Mouse (Mus musculus) liver, embryonic 14.5 days (tissue): ENCODE measurements around the gene Olfr1291-ps1. TPM values are rescaled to one million over a fixed set of nuclear protein-coding genes. Genes with fewer than 3 reads are reported as not detected.

Experiments used
- ATAC-seq: fragments of 200-750 bp; cut with Nextera tagmentation; 2 replicates; pipeline ENCODE4 v1.8.0; 2017; ENCODE audit warnings: moderate number of reproducible peaks, mild to moderate bottlenecking, moderate library complexity; ENCODE audit not compliant: insufficient read depth
- DNase-seq, 3 experiments: peaks; one replicate each; pipeline ENCODE4 v3.0.0-alpha.2; 2012 to 2013; ENCODE audit warnings: low read depth in 3 of 3, low spot score in 3 of 3
- H3K27ac ChIP-seq: fragments of 300-500 bp; sonication (generic); 2 replicates; pipeline ENCODE4 v1.5.1; 2014; ENCODE audit warnings: moderate library complexity, mild to moderate bottlenecking, control low read depth, inconsistent platforms
- H3K27me3 ChIP-seq: fragments of 300-500 bp; sonication (generic); 2 replicates; pipeline ENCODE4 v1.6.1; 2014; ENCODE audit warnings: mild to moderate bottlenecking, low read length, moderate library complexity; ENCODE audit not compliant: control insufficient read depth, insufficient read depth
- H3K36me3 ChIP-seq: fragments of 300-500 bp; sonication (generic); replicated peaks from 2 replicates; pipeline ENCODE4 v1.6.1; 2014; ENCODE audit warnings: low read depth; ENCODE audit not compliant: control insufficient read depth, insufficient read depth
- H3K4me1 ChIP-seq, 2 experiments: fragments of 200-500 bp in 1 of 2; fragments of 300-500 bp in 1 of 2; sonication (generic) in 1 of 2; replicated peaks; 2 replicates each; pipeline ENCODE4 v1.6.1; 2012 to 2014; ENCODE audit warnings: antibody characterized with exemption in 1 of 2, inconsistent platforms in 1 of 2, low read length in 1 of 2; ENCODE audit not compliant: control insufficient read depth in 2 of 2, insufficient read depth in 2 of 2
- H3K4me2 ChIP-seq: fragments of 300-500 bp; sonication (generic); 2 replicates; pipeline ENCODE4 v1.6.1; 2014; ENCODE audit warnings: low read depth, mild to moderate bottlenecking, control low read depth, moderate library complexity
- H3K4me3 ChIP-seq, 2 experiments: fragments of 200-500 bp in 1 of 2; fragments of 300-500 bp in 1 of 2; sonication (generic) in 1 of 2; 2 replicates each; pipeline ENCODE4 v1.5.1; 2012 to 2014; ENCODE audit warnings: low read depth in 2 of 2, low read length in 2 of 2, mild to moderate bottlenecking in 2 of 2, control low read depth in 1 of 2, inconsistent platforms in 1 of 2, moderate library complexity in 1 of 2; ENCODE audit not compliant: insufficient read depth in 1 of 2
- H3K9ac ChIP-seq: fragments of 300-500 bp; sonication (generic); replicated peaks from 2 replicates; pipeline ENCODE4 v1.6.1; 2014; ENCODE audit warnings: mild to moderate bottlenecking, control low read depth, moderate library complexity
- H3K9me3 ChIP-seq: fragments of 300-500 bp; sonication (generic); 2 replicates; pipeline ENCODE4 v1.6.1; 2016; ENCODE audit warnings: low read length, mixed read lengths; ENCODE audit not compliant: control insufficient read depth
- CTCF ChIP-seq: IDR thresholded peaks from 2 replicates; pipeline ENCODE4 v1.5.1; 2016; ENCODE audit warnings: antibody characterized with exemption, low read depth, control low read depth
- EP300 ChIP-seq: IDR thresholded peaks from 2 replicates; pipeline ENCODE4 v1.6.1; 2016; ENCODE audit warnings: antibody characterized with exemption, low read depth
- WGBS: fragments of 180-500 bp; shearing (Covaris S2); extraction: QIAGEN DNeasy Blood & Tissue Kit; methylation state at CpG from one replicate; pipeline ENCODE4 v1.1.7; 2014; ENCODE audit not compliant: insufficient replicate concordance; 5-methylcytosine and 5-hydroxymethylcytosine counted together
- polyA plus RNA-seq, 2 experiments: library from polyadenylated mRNA; depleted of rRNA in 1 of 2; stranded (reverse) in 1 of 2; unstranded in 1 of 2; fragments of >200 nt; fragmentation: Nextera tagmentation in 1 of 2; extraction: Ambion mirVana in 1 of 2; gene quantifications; 2 replicates each; pipeline versions ENCODE4 v1.2.1 to v1.2.3; 2012 to 2014

Gene Olfr1291-ps1
- polyA plus RNA-seq, 2 experiments = not detected

GRCm38 (mm10) chr2:111517451-111517850 is 20.5 kb downstream of the Olfr1291-ps1 start:
- H3K27ac ChIP-seq = no peak overlapping the region
- H3K4me2 ChIP-seq = no peak overlapping the region
- no peaks in the 10 kb centered on the region for H3K9me3 ChIP-seq
- H3K4me3 ChIP-seq = no peak overlapping the region
- 66% methylated on average over 10 of the region's 10 CpGs for WGBS
- DNase-seq = no peak
- no peaks in the 10 kb centered on the region for H3K27me3 ChIP-seq
- H3K4me1 ChIP-seq = no peaks in the 10 kb centered on the region
- no peak for TF ChIP-seq CTCF
- TF ChIP-seq EP300 = no peak
- ATAC-seq = no peak
- H3K36me3 ChIP-seq = no peaks in the 10 kb centered on the region
- no peak overlapping the region for H3K9ac ChIP-seq

- 42% methylated on average over 1 of the region's 1 CpGs for WGBS
- Histone ChIP-seq H3K27me3 (no peaks in the 10 kb centered on the region), H3K4me3 (no peak within 1 kb of the TSS), H3K9me3 (no peaks in the 10 kb centered on the region), H3K36me3 (no peaks in the 10 kb centered on the region), H3K27ac (no peak within 1 kb of the TSS), H3K4me2 (no peak within 1 kb of the TSS), H3K9ac (no peak within 1 kb of the TSS), H3K4me1 (no peaks in the 10 kb centered on the region)
- TF ChIP-seq CTCF (no peak), EP300 (no peak)
- ATAC-seq = no peak
- DNase-seq = no peak
These were observed 27.9 kb downstream of the Olfr1291-ps1 start, which contains the start of gene Olfr1293-ps for GRCm38 (mm10) chr2:111524903-111525302. Olfr1293-ps (plus strand) TSS chr2:111525203.

- no peaks in the 10 kb centered on the region for H3K27me3 ChIP-seq
- H3K4me1 ChIP-seq = no peaks in the 10 kb centered on the region
- no peaks in the 10 kb centered on the region for H3K36me3 ChIP-seq
- H3K9ac ChIP-seq = no peak within 1 kb of the TSS
- no peak within 1 kb of the TSS for H3K27ac ChIP-seq
- no peak for DNase-seq
- 19% methylated on average over 1 of the region's 1 CpGs for WGBS
- no peak for TF ChIP-seq CTCF
- no peak for TF ChIP-seq EP300
- H3K4me3 ChIP-seq = no peak within 1 kb of the TSS
- H3K4me2 ChIP-seq = no peak within 1 kb of the TSS
- ATAC-seq = no peak
- no peaks in the 10 kb centered on the region for H3K9me3 ChIP-seq
These were observed 43.2 kb downstream of the Olfr1291-ps1 start, which contains the start of gene Olfr1294 for GRCm38 (mm10) chr2:111540191-111540590. Olfr1294 (minus strand) TSS chr2:111540291.

Other genes starting within 250 kb of the Olfr1291-ps1 start
- gene Olfr1276, start 242.7 kb upstream of the Olfr1291-ps1 start, polyA plus RNA-seq (2012; rRNA removed) = not detected in 2 replicates
- not detected in 2 replicates for gene Olfr1276, start 242.7 kb upstream of the Olfr1291-ps1 start, polyA plus RNA-seq (2014; fragmentation: Nextera tagmentation; extraction: Ambion mirVana)
- not detected in 2 replicates for gene Olfr1277, start 223.1 kb upstream of the Olfr1291-ps1 start, polyA plus RNA-seq (2012; rRNA removed)
- gene Olfr1277, start 223.1 kb upstream of the Olfr1291-ps1 start, polyA plus RNA-seq (2014; fragmentation: Nextera tagmentation; extraction: Ambion mirVana) = not detected in 2 replicates
- not detected in 2 replicates for gene Olfr1278, start 207.0 kb upstream of the Olfr1291-ps1 start, polyA plus RNA-seq (2012; rRNA removed)
- not detected in 2 replicates for gene Olfr1278, start 207.0 kb upstream of the Olfr1291-ps1 start, polyA plus RNA-seq (2014; fragmentation: Nextera tagmentation; extraction: Ambion mirVana)
- not detected in 2 replicates for gene Olfr1279, start 196.5 kb upstream of the Olfr1291-ps1 start, polyA plus RNA-seq (2012; rRNA removed)
- not detected in 2 replicates for gene Olfr1279, start 196.5 kb upstream of the Olfr1291-ps1 start, polyA plus RNA-seq (2014; fragmentation: Nextera tagmentation; extraction: Ambion mirVana)
- gene Olfr1280, start 183.2 kb upstream of the Olfr1291-ps1 start, polyA plus RNA-seq (2012; rRNA removed) = not detected in 2 replicates
- gene Olfr1280, start 183.2 kb upstream of the Olfr1291-ps1 start, polyA plus RNA-seq (2014; fragmentation: Nextera tagmentation; extraction: Ambion mirVana) = not detected in 2 replicates
- gene Olfr1281, start 170.7 kb upstream of the Olfr1291-ps1 start, polyA plus RNA-seq (2012; rRNA removed) = not detected in 2 replicates
- gene Olfr1281, start 170.7 kb upstream of the Olfr1291-ps1 start, polyA plus RNA-seq (2014; fragmentation: Nextera tagmentation; extraction: Ambion mirVana) = not detected in 2 replicates
- not detected in 2 replicates for gene Olfr1282, start 161.1 kb upstream of the Olfr1291-ps1 start, polyA plus RNA-seq (2012; rRNA removed)
- not detected in 2 replicates for gene Olfr1282, start 161.1 kb upstream of the Olfr1291-ps1 start, polyA plus RNA-seq (2014; fragmentation: Nextera tagmentation; extraction: Ambion mirVana)
- not detected in 2 replicates for gene Olfr1283, start 130.4 kb upstream of the Olfr1291-ps1 start, polyA plus RNA-seq (2012; rRNA removed)
- gene Olfr1283, start 130.4 kb upstream of the Olfr1291-ps1 start, polyA plus RNA-seq (2014; fragmentation: Nextera tagmentation; extraction: Ambion mirVana) = not detected in 2 replicates
- not detected in 2 replicates for gene Olfr1284, start 121.7 kb upstream of the Olfr1291-ps1 start, polyA plus RNA-seq (2012; rRNA removed)
- not detected in 2 replicates for gene Olfr1284, start 121.7 kb upstream of the Olfr1291-ps1 start, polyA plus RNA-seq (2014; fragmentation: Nextera tagmentation; extraction: Ambion mirVana)
- gene Olfr1286, start 74.1 kb upstream of the Olfr1291-ps1 start, polyA plus RNA-seq (2012; rRNA removed) = not detected in 2 replicates
- gene Olfr1286, start 74.1 kb upstream of the Olfr1291-ps1 start, polyA plus RNA-seq (2014; fragmentation: Nextera tagmentation; extraction: Ambion mirVana) = not detected in 2 replicates
- gene Olfr1287, start 48.0 kb upstream of the Olfr1291-ps1 start, polyA plus RNA-seq (2012; rRNA removed) = not detected in 2 replicates
- gene Olfr1287, start 48.0 kb upstream of the Olfr1291-ps1 start, polyA plus RNA-seq (2014; fragmentation: Nextera tagmentation; extraction: Ambion mirVana) = not detected in 2 replicates
- not detected in 2 replicates for gene Olfr1288, start 23.1 kb upstream of the Olfr1291-ps1 start, polyA plus RNA-seq (2012; rRNA removed)
- gene Olfr1288, start 23.1 kb upstream of the Olfr1291-ps1 start, polyA plus RNA-seq (2014; fragmentation: Nextera tagmentation; extraction: Ambion mirVana) = not detected in 2 replicates
- gene Olfr1289, start 16.4 kb upstream of the Olfr1291-ps1 start, polyA plus RNA-seq (2012; rRNA removed) = not detected in 2 replicates
- not detected in 2 replicates for gene Olfr1289, start 16.4 kb upstream of the Olfr1291-ps1 start, polyA plus RNA-seq (2014; fragmentation: Nextera tagmentation; extraction: Ambion mirVana)
- not detected in 2 replicates for gene Olfr1290, start 3.4 kb upstream of the Olfr1291-ps1 start, polyA plus RNA-seq (2012; rRNA removed)
- not detected in 2 replicates for gene Olfr1290, start 3.4 kb upstream of the Olfr1291-ps1 start, polyA plus RNA-seq (2014; fragmentation: Nextera tagmentation; extraction: Ambion mirVana)
- not detected in 2 replicates for gene Olfr1293-ps, start 28.0 kb downstream of the Olfr1291-ps1 start, polyA plus RNA-seq (2012; rRNA removed)
- gene Olfr1293-ps, start 28.0 kb downstream of the Olfr1291-ps1 start, polyA plus RNA-seq (2014; fragmentation: Nextera tagmentation; extraction: Ambion mirVana) = not detected in 2 replicates
- not detected in 2 replicates for gene Olfr1294, start 43.1 kb downstream of the Olfr1291-ps1 start, polyA plus RNA-seq (2012; rRNA removed)
- not detected in 2 replicates for gene Olfr1294, start 43.1 kb downstream of the Olfr1291-ps1 start, polyA plus RNA-seq (2014; fragmentation: Nextera tagmentation; extraction: Ambion mirVana)
- gene Olfr1295, start 72.5 kb downstream of the Olfr1291-ps1 start, polyA plus RNA-seq (2012; rRNA removed) = not detected in 2 replicates
- not detected in 2 replicates for gene Olfr1295, start 72.5 kb downstream of the Olfr1291-ps1 start, polyA plus RNA-seq (2014; fragmentation: Nextera tagmentation; extraction: Ambion mirVana)
- gene Olfr1297, start 129.3 kb downstream of the Olfr1291-ps1 start, polyA plus RNA-seq (2012; rRNA removed) = not detected in 2 replicates
- gene Olfr1297, start 129.3 kb downstream of the Olfr1291-ps1 start, polyA plus RNA-seq (2014; fragmentation: Nextera tagmentation; extraction: Ambion mirVana) = not detected in 2 replicates
- not detected in 2 replicates for gene Olfr1298, start 152.0 kb downstream of the Olfr1291-ps1 start, polyA plus RNA-seq (2012; rRNA removed)
- not detected in 2 replicates for gene Olfr1298, start 152.0 kb downstream of the Olfr1291-ps1 start, polyA plus RNA-seq (2014; fragmentation: Nextera tagmentation; extraction: Ambion mirVana)
- not detected in 2 replicates for gene Olfr1299, start 164.2 kb downstream of the Olfr1291-ps1 start, polyA plus RNA-seq (2012; rRNA removed)
- gene Olfr1299, start 164.2 kb downstream of the Olfr1291-ps1 start, polyA plus RNA-seq (2014; fragmentation: Nextera tagmentation; extraction: Ambion mirVana) = not detected in 2 replicates